Mouse (Mus musculus) cerebellum, postnatal 4 days (tissue): Measurements from ENCODE around the gene Crcp.

Experiments
- DNase-seq, 2 experiments: peaks; one replicate each; pipeline ENCODE4 v3.0.0; 2022; ENCODE audit warnings: low spot score in 2 of 2, mixed read lengths in 1 of 2

Gene Crcp

DNA sequence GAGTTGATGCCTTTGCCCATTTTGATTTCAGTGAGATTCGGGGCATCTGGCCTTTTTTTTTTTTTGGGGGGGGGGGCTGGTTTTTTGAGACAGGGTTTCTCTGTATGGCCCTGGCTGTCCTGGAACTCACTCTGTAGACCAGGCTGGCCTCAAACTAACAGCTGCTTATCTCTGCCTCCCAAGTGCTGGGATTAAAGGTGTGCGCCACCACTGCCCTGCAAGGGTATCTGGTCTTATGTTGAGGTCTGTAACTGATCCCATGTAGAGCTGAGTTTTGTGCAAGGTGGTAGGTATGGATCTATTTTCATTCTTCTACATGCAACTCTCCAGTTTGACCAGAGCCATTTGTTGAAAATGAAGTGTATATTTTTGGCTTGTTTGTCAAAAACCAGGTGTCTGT is 27.2 kb downstream of the Crcp start:
- DNase-seq: no peak

DNA sequence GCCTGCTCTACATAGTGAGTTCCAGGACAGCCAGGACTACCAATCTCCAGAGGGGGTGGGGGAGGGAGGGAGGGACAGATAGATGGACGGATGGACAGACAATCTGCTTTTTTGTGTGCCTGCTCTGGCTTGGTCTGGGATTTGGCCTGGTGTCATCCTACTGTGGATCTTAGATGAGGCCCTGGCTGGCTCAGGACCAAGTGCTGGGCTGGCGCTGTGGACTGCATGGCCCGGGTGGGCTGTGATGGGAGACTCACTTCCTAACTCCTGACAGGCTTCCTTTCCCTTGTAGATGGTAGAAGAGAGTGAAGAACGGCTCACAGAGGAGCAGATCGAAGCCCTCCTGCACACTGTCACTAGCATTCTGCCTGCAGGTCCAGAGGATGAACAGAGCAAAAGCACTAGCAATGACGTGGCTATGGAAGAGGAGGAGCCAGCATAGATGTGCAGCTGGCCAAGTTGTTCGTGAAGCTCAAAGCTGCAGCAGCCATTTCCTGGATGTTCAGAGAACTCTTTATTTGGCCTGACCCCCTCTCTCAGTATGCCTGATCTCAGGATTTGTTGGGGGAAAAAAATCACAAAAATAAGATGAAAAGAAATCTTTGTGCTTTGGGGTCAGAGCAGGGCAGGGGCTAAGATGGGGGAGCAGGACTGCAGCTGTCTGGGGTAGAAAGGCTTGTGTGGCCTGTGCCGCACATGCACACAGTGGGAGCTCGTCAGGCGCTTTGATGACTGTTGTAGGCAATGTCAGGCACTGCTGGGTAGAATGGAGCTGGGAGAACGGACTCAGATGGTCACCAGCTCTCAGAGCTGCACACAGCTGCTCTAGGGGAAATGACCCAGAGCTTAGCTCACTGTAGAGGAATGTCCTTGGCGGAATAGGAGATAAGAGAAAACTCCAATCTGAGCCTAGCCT is 30.6 kb downstream of the Crcp start:
- no peak for DNase-seq

DNA sequence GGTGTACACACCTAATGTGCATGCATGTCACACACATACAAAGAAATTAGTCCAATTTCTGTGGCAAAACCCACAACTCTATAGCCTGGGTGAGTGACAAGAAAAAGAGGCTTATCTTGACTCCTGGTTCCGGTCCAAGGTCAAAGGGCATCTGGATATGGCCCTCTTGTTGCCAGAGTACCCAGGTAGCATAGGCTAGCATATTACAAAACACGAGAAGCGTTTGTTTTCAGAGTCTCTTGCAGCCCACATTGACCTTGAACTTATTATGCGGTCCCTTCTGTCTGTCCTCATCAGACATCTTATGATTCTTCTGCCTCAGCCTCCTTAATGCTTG is 31.2 kb downstream of the Crcp start:
- DNase-seq: no peak

DNA sequence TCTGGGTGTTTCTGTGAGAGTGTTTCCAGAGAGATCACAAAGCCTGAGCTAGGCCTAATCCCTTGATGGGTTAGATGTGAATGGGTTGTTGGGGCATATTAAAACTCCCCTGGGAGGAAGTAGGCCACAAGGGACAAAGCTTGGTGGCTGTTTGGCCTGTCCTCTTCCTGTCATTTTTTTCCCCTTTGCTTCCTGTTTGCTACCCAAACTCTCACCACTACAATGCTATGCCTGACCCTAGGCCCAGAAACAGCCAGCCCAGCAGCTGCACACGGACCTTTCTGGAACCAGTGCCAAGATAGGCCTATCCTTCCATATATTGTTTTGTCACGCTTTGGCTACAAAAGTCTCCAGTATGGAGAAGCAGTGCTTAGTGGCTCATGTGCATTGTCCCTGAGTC is 33.0 kb downstream of the Crcp start:
- no peak for DNase-seq

DNA sequence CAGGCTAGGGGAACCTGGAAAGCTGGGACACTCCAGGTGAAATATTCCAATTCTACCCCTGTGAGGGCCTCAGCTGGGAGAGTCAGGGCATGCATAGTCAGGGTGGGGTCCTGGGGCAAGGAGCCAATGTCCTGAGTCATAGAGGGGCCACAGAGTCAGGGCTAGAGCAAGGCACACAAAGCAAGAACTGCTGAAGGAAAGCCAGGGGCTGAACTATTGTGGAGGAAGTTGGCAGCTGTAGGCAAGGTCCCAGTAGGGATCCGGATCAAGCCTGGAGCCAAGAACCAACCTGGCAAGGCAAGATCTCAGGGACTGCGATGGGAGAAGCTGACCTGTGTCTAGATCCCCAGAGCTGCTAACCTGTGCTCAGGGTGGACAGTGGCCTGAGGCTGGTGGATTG is 34.7 kb downstream of the Crcp start:
- DNase-seq: no peak

DNA sequence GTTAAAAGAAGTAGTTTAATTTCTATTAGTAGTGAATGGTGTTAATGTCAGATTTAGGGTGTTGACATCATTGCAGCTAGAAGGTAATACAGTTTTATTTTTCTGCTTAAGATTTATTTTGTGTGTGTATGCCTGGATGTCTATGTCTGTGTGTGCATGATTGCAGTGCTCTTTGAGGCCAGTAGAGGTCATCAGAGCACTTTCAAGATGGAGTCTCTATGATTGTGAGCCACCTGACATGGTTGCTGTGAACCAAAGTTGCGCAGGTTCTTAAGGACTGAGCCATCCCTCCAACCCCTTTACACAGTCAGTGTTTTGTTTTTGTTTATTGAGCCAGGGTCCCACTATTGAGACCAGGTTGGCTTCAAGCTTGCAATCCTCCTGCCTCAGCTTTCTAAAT is 36.5 kb downstream of the Crcp start:
- DNase-seq: no peak

DNA sequence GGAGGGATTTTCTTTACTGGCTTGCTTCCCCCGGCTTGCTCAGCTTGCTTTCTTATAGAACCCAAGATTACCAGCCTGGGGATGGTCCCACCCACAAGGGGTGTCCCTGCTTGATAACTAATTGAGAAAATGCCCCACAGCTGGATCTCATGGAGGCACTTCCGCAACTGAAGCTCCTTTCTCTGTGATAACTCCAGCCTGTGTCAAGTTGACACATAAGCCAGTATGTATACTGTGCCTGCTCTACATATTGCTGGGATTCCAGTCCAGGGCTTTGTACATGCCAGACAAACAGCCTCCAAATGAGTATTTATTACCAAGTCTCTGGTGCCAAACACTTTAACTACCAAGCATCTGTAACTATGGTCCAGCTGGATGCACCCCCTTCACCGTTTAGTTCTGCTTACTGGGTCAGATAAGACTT is 38.8 kb downstream of the Crcp start:
- no peak for DNase-seq

DNA sequence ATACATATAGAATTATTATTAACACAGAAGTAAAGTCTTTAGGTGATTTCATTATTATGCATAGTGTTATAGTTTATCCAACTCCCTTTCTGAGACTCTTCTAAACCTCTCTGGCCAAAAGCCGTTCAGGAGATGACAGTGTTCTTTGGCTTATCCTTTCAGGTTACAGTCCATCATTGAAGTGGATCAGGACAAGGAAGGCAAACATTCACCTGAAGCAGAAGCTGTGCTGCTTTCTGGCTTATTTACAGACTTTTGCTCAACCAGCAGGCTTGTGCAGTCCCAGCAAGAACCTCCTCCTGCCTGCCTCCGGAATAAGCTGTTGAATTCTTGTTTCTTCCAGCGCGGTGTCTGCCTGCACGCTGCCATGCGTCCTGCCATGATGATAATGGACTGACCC is 43.9 kb downstream of the Crcp start, which contains the start of gene Tpst1:
Gene Tpst1, plus strand, starts transcription at position 301 of the 400 bp plus-strand sequence.
- no peak for DNase-seq

DNA sequence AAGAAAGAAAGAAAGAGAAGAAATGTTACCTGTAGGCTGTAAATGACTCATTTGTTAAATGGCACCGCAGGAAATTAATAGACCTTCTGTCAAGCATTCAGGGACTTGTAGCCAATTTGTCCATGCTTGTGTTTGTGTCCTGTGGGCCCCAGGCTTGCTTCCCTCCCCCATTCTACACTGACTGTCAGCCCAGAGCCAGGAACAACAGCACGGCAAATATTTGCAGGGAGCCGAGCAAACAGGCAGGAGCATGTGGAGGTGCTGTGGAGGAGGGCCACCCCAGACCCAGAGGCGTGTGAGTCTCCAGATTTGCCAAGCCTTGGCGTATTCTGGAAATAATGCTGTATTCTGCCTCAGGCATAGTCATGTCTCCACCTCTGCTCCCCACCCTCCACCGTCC is 45.4 kb downstream of the Crcp start:
- no peak for DNase-seq

DNA sequence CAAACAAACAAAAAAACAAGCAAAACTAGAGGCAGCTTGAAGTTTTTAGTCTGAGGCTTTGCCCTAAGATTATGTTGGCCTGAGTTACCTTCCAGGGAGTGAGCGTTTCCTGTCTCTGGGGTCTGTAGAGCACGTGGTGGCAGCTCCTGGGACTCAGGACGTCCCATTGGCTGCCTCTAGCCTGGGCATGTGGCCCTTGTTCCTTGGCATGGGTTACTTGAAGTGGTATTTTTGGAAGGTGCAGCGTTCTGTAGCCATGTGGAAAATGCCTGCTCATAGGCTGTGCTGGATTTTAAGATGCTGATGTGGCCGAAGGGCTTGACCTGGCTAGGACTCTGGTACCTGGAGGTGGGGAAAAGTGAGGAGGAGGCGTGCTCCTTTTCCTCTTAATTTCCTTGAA is 47.3 kb downstream of the Crcp start:
- no peak for DNase-seq

DNA sequence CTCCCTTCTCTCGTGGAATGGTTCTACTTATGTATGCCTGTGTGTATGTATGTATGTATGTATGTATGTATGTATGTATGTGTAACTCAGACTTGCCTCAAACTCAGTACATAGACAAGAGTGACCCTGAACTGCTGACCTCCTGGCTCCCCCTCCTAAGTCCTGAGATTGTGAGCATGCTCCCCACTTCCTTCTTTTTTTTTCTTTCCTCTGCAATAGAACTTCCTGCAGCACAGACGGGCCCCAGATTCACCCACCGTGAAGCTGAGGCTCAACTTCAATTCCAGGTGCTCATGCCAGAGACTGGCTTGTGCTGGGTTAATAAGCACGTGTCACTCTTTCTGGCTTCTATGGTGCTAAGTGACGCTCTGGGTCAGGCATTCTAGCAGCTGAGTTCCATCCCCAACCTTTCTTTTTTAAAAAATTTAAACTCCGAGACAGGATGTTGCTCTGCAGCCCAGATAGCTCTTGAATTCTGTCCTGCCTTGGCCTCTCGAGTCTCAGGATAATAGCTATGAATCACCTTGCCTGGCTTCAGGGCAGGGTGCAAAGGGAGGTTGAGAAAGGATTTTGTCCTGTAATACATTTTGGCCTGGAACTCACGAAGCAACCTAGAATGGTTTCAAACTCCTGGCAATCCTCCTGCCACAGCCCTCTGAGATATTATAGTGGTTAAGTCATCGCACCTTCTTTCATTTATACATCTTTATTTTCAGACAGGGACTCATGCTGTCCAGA is 49.2 kb downstream of the Crcp start:
- no peak for DNase-seq

DNA sequence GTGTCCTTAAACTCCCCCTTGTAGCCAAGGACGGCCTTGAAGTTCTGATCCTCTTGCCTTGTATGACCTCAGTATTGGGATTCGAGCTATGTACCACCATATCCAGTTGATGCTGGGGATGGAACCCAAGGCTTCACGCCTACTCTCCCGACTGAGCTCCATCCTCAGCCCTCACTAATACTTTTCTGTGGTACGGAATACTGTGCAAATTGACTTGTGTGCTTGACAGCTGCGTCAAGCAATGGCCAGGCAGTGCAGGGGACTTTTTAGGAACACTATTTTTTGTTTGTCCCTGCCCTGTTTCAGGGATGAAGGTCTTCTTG is 49.7 kb downstream of the Crcp start:
- no peak for DNase-seq

DNA sequence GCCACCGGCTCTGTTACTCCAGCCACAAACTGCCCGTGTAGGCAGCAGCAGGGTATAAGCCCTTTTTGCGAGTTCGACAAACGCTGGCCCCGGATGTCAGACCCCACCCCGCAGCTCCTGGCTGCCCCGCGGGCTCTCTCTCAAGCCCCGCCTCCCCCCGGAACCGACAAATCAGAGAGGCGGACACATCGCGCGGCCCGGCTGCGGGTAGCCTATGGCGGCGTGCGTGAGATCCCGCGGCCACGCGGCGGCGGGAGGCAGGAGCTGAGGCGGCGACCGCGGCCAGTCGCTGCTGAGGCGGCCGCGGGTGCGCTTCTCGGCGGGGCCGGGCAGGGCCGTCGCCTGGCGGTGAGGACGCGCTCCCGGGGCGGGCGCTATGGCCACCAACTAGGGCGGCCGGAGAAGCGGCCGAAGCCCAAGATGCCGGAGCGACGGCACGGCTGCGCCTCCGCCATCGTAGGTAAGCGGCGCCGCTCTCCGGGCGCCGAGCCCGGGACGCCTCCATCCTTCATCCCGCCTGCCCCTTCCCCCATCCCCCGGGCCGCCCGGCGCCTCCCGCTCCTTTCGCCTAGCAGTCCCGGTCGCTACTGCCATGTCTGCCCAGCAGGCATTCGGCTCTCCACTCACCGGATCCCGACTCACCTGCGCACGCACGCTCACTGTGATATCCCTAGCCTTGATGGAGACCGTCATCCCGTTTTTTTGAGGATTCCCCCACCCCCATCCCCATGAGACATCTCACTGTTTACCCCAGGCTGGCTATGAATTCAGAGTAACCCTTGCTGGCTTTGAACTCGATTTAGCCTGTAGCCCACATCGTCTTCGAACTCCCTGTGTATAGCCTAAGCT is 50.3 kb downstream of the Crcp start:
- DNase-seq: peak; percentile 95 to 98

DNA sequence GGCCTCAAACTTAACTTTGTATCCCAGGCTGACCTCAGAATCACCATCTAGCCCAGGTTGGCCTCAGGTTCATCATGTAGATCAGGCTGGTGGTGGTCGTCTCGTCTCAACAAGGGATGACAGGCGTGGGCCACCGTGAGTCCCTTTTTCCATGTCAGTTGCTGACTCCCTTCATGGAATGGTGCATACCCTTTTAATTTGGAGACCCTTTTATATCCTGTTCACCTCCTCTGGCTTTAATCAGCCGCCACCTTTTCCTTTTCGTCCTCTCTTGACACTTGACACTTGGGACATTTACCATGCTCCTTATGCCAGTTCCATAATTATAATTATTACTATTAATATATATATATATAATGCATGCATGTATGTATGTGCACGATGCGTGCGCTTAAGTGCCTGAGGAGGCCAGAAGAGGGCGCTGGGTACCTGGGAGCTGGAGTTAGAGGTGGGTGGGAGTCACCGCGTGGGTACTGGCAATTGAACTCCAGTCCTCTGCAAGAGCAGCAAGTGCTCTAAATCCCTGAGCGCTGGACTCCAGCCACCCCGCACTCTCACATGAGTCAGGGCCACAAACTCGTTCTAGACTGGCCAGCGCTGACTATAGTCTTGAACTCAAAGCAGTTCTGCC is 51.1 kb downstream of the Crcp start:
- no peak for DNase-seq

DNA sequence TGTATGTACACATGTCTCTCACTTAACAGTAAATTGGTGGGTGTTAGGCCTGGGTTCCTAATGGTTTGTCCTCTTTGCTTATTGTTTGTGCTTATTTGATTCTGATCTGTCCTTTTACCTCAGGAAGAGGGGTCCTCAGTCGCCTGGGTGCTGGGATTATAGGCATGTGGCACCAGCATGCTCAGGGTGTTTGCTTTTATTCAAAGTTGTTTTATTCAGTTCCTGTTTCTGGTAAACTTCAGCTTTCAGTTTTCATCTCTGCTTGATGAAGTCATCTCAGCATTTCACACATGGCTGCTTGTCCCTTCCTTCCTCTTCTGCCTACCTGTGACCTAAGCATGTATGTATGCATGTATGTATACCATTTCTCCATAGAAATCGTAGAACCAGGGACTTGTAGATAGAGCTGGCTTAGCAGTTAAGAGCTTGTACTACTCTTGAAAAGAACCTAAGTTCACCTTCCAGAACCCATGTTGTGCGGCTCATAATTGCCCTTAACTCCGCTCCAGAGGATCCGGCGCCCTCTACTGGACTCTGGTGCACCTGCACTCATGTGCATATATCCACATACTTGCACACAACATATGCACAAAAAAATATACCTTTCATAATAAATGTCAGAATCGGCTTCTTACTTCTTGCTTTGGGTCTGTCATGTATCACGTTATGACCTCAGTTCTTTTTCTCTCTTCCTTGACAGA is 52.2 kb downstream of the Crcp start:
- no peak for DNase-seq

DNA sequence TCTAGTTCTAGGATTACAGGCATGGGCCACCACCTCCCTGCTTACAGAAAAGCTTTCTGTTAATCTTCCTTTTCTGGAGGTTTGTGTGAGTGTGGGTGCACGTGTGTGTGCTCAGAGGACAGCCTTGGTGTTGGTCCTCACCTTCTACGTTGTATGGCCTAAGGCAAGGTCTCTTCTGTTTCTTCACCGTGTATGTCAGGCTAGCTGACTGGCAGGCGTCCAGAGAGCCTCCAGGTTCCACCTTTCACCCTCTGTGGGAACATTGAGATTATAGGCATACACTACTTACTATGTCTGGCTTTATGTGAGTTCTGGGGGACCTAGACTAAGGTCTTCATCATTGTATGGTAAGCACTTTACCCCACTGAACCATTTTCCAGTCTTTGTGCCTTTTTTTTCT is 53.3 kb downstream of the Crcp start:
- DNase-seq: no peak

DNA sequence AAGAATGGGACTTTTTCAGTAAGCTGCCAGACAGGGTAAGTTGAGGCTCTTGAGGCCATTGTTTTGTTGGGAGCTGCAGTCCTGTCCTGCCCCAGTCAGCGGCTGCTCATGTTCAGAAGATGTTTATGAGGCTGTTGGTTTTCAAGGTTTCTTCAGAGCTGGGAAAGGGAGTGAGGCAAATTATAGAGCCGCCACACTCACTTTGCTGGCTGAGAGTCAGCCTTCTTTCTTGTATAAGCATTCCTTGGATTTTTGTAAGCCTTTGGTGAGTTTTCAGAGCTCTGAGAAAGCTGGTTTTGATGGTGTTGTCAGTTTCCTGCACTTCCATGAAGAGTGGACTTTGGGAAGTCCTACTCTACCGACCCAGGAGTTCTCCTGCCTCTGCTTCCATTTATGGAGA is 55.2 kb downstream of the Crcp start:
- DNase-seq: no peak

DNA sequence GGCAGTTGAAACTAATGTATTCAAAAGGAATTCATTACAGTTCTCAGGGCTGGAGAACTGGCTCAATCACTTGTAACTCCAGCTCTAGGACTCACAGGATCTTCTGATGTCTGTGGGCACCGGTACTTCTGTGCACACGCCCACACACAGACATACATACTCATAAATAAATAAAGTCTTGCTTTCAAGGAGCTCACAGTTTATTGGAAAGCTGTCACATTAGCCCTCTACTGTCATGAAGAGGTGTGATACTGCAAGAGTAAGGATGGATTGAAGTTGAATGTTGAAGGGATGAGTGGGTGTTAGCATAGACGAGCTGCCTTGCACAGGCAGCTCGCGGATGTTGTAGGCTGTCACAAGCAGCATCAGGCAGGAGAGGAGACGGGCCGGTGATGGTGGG is 58.9 kb downstream of the Crcp start:
- no peak for DNase-seq

DNA sequence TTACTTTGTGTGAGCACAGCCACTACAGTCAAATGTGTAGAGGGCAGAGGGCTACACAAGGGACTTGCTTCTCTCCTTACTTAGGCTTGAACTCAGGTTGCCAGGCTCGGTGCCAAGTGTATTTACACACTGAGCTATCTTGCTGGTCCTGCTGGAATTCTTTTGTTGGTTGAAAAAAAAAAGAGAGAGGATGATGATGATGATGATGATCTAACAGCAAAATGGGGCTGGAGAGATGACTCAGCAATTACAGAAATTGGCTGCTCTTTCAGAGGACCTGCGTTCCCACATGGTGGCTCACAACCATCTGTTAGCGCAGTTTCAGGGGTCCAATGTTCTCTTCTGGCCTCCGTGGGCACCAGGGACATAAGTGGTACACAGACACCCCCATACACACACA is 59.5 kb downstream of the Crcp start:
- no peak for DNase-seq

DNA sequence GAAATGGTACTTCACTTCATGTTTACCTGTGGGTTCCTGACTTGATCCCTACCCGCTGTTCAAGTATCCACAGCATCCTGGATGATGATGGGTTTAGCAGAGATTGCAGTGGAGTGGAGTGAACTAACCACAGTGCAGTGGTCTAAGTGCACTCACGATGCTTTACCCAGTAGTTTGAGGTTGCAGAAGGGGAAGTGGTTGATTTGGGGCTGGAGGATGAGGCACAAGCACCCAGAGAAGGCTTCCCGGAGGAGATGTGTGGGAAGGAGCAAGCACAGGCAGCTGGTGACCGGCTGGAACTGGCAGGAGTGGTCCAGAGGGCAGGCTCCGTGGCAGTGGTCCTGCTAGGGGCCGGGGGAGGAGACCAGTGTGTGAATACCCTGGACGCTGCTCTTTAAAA is 60.1 kb downstream of the Crcp start:
- DNase-seq: no peak

DNA sequence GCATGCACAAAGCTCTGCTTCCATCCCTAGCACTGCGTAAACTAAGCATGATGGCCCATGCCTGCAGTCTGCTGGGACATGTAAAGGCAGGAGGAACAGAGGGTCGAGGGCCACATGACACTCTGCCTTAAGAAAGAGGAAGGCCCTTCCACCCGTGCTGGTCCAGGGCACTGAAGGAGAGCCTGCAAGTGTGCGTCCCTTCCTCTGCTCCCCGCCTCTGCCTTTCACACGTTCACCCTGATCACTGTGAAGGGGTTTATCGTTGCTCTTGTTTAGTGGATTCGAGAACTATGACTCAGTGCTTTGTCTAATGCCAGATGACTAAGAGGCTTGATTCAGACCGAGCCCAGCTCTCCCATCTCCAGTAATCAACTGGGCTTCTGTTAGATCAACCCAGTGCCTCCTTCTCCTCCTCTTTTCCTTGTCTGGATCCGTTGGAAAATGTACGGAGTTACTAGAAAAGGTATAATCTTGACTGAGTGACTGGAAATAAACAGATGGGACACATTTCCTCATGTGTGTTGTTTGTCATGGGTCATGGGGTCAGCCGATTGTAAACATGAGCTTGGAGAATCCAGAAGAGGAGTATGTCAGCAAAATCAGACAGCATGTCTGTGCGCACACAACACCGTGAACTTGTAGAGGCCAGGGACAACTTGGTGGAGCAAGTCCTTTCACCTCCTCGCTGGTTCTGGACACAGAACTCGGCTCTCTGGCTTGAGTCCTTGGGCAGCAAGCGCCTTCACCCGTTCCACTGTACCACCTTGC is 60.7 kb downstream of the Crcp start:
- no peak for DNase-seq
